Mouse (Mus musculus): Measurements from ENCODE around the gene Pmpca. TPM values are rescaled to one million over a fixed set of nuclear protein-coding genes. Genes with fewer than 3 reads are reported as not detected.

The Pmpca gene
- 10 to 100 TPM; 87.2 to 97.4 (median 91.3) TPM for total RNA-seq (2022)

GRCm38 (mm10) chr2:26389154-26389690 lies at the start of gene Pmpca, which contains the start of gene Entr1:
Pmpca (plus strand) TSS chr2:26389339.
Entr1 (minus strand) TSS chr2:26389316.
- peak in 1 of 2 experiments; percentile 77 for DNase-seq (ENCODE audit: low spot score in 2 of 2)

GRCm38 (mm10) chr2:26341510-26341981 lies 47.6 kb upstream of the Pmpca start:
- DNase-seq (ENCODE audit: low spot score in 2 of 2) = no peak

GRCm38 (mm10) chr2:26342044-26342443 lies 47.1 kb upstream of the Pmpca start:
- DNase-seq (ENCODE audit: low spot score in 2 of 2) = peak; percentile 61

GRCm38 (mm10) chr2:26342609-26343490 lies 46.3 kb upstream of the Pmpca start:
- DNase-seq (ENCODE audit: low spot score in 2 of 2) = no peak

GRCm38 (mm10) chr2:26348241-26348640 lies 40.9 kb upstream of the Pmpca start:
- no peak for DNase-seq (ENCODE audit: low spot score in 2 of 2)

GRCm38 (mm10) chr2:26351358-26352290 lies 37.5 kb upstream of the Pmpca start, which contains the start of gene Dnlz:
Dnlz (minus strand) TSS chr2:26352110.
- peak; percentile 90 to 95 for DNase-seq (ENCODE audit: low spot score in 2 of 2)

GRCm38 (mm10) chr2:26352291-26352910 lies 36.7 kb upstream of the Pmpca start:
- peak; percentile 22 to 44 for DNase-seq (ENCODE audit: low spot score in 2 of 2)

- peak in 1 of 2 experiments; percentile 29 for DNase-seq (ENCODE audit: low spot score in 2 of 2)
Observed at GRCm38 (mm10) chr2:26353066-26353980, 35.8 kb upstream of the Pmpca start.

- no peak for DNase-seq (ENCODE audit: low spot score in 2 of 2)
Observed at GRCm38 (mm10) chr2:26354401-26354800, 34.7 kb upstream of the Pmpca start.

GRCm38 (mm10) chr2:26356231-26356630 lies 32.9 kb upstream of the Pmpca start:
- DNase-seq (ENCODE audit: low spot score in 2 of 2) = no peak

DNA sequence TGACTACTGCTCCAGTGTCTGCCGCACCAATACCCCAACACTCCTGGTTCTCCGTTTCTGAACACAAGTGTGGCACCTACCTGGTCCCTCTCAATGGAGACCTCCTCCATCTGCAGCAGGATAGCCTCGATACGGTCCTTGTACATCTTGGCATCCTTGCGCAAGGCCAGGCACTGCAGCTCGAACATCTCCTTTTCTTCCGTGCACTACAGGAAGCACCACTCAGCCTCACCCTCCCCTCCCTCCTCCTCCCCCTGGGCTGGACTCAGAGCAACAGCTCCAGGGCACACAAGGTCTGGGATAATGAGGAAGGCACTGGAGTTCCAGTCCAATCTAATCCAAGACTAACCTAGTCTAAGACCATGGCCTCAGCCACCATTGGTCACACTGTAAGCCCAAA lies 32.5 kb upstream of the Pmpca start:
- DNase-seq (ENCODE audit: low spot score in 2 of 2) = no peak

- DNase-seq (ENCODE audit: low spot score in 2 of 2) = no peak
Observed at GRCm38 (mm10) chr2:26357484-26357883, 31.7 kb upstream of the Pmpca start.

DNA sequence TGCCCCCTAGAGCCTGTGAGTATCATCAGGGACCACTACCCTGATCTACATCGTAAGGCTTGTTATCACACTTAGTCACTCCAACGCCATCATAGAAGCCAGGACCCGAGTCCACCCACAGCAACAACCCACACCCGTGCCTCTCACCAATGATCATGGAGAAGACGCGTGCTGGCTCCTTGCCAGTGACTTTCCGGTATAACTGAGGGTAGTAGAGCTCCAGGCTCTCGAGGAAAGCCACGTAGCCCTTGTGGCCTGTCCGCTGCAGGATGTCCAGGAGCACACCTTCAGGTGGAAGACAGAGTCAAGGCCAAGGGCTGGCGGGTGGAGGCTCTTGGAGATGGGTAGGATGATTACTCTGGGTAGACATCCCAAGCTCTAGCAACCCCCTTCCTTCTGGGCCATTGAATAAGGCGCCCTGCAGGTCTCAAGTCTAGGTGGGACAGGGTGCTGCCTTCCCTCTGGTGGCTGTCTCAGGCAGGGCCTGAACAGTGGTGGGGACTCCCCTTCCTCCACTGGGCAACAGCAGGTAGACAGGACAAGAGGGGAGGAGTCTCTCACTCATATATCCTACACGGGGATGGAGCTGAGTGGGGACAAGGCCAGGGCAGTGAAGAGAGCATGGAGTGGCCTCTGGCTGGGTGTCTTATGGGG lies 30.3 kb upstream of the Pmpca start:
- peak in 1 of 2 experiments; percentile 23 for DNase-seq (ENCODE audit: low spot score in 2 of 2)

DNA sequence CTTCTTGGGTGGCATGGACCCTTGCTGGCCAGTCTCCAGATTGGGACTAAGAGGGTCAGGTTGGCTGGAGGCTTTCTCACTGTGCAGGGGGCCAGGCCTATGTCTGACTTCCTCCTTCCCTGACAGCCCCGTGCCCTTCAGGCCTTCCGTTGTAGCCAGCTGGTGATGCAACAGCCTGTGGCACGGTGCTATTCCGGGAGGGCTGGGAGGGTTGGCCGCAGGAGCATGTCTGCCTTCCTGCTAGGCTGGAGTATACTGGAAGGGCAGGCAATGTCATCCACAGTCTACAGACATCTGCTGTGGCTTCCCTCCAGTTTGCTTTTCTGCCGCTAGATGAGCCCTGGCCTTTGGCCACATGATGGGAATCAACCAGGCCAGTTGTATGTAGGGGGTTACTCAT lies 29.2 kb upstream of the Pmpca start:
- DNase-seq (ENCODE audit: low spot score in 2 of 2) = no peak

DNA sequence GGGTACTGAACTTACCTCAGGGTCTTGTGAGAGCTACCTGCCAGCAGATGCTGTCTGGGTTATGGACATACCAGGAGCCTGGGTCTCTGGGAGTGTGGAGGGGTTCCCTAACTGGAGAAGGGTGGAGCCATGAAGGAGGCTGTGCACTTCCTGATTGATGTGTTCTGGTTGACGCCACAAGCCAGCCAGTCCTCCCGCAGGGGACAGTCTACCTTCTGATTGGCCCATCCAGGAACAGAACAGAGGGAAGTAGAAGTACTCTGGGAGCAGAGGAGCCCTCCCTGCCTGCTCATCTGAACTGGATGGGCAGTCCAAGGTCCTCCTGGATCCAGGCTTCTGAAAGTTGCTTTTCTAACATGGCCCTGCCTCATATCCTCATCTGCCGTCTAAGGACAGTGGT lies 28.4 kb upstream of the Pmpca start, which contains the start of gene Card9:
Gene Card9 (minus strand): TSS at position 147 of the 400 bp plus-strand sequence.
- no peak for DNase-seq (ENCODE audit: low spot score in 2 of 2)

DNA sequence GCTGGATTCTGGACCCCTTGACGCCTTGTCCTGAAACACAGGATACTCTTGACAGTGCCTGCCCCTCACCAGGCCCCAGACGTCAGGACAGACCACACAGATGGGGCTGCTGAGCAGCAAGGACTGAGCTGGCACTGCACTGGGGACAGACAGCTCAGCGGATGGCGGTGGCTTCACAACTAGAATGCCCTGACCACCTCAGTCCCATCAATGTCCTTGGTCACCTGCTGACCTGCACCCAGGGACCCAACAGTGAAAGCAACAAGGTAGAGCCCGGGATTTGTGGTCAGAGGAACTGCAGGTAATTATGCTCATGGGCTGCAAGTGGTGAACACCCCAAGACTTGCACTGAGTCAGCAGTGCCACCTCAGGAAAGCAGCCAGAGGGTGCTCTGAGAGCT lies 26.1 kb upstream of the Pmpca start:
- DNase-seq (ENCODE audit: low spot score in 2 of 2) = no peak

DNA sequence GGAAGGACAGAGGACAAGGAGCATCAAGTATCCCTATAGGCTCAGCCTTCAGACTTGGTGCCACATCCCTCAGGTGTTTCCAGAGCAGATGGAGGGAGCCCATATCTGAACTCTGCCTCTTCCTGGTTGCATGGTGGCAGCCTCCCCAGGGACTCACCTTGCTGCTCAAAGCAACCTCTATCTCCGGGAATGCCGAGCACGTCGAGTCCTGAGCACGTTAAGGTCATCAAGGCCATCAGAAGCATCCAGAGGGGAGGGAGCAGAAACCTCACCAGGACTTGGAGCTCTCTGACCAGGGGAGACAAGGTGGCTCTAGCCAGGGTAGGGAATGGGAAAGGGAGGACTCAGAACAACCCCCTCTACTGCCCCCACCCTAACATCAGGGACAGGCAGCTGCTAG lies 25.7 kb upstream of the Pmpca start:
- no peak for DNase-seq (ENCODE audit: low spot score in 2 of 2)

- no peak for DNase-seq (ENCODE audit: low spot score in 2 of 2)
Observed at GRCm38 (mm10) chr2:26364738-26365465, 24.2 kb upstream of the Pmpca start.

DNA sequence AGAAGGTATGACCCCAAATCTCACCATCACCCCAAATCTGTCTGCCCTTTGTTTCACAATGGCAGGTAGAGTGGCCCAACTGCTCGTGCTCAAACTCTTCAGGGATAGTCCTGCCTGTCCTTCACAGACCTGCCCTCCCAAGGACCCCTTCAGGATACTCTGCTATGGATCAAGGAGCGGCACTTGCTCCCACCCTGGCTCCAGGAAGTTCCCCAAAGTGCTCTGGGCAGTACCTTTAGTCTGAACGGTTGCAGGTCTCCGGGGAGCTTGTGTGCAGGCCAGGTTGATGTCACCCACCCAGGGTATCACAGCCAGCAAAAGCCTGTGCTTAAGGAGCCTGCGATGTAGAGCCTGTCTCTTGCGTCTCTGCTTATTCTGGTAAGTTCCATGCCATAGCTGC lies 21.2 kb upstream of the Pmpca start:
- DNase-seq (ENCODE audit: low spot score in 2 of 2) = no peak

Data from layer of hippocampus, adult 8-10 months (tissue).